Comparison of ENCODE assay signal across 25 mouse cellular contexts in the genomic region with DNA sequence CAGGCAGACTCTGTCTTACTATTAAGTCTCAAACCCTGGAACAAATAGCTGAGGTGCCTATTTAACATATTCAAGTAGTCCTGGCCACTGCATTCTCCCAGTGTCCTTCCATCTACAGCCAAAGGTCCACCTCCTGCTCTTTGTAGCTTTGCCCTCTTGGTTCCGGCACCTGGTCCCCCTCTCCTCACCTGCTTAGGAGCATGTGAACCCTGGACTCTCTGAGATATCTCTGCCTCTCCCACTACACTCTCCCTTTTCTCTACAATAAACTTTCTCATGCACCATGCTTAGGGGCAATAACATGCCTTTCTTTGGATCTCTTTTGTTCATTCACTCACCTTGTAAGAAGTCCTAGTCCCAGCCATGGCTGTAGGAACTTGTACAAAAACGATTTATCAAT. TPM values are rescaled to one million over a fixed set of nuclear protein-coding genes. Genes with fewer than 3 reads are reported as not detected.
"Had no signal": no experiment of that assay in that cellular context is flagged by ENCODE, and none has a peak within 500 bp of the region (broad histone marks: within the 10 kb centered on the region; RNA-seq: fewer than 3 reads in every experiment).

No protein-coding gene starts in this region.

- H3K4me2 ChIP-seq: liver, embryonic 15.5 days; lung, embryonic 15.5 days; midbrain, embryonic 12.5 days; neural tube, embryonic 13.5 days; neural tube, embryonic 15.5 days had no signal

- H3K36me3 ChIP-seq: liver, embryonic 15.5 days; lung, embryonic 15.5 days; midbrain, embryonic 10.5 days; midbrain, embryonic 12.5 days; neural tube, embryonic 13.5 days; neural tube, embryonic 15.5 days had no signal

- H3K27me3 ChIP-seq: liver, embryonic 15.5 days; lung, embryonic 15.5 days; midbrain, embryonic 12.5 days; neural tube, embryonic 13.5 days; neural tube, embryonic 15.5 days had no signal

- ATAC-seq: liver, postnatal 0 days; lung, postnatal 0 days; midbrain, embryonic 16.5 days had no signal

- H3K9me3 ChIP-seq: liver, embryonic 15.5 days; lung, embryonic 15.5 days; midbrain, embryonic 10.5 days; midbrain, embryonic 12.5 days; neural tube, embryonic 13.5 days; neural tube, embryonic 15.5 days had no signal

- H3K9ac ChIP-seq: liver, embryonic 15.5 days; liver, postnatal 0 days; lung, embryonic 15.5 days; midbrain, embryonic 12.5 days; neural tube, embryonic 13.5 days; neural tube, embryonic 15.5 days had no signal

- H3K27ac ChIP-seq: liver, embryonic 15.5 days; lung, embryonic 15.5 days; midbrain, embryonic 10.5 days; midbrain, embryonic 12.5 days; neural tube, embryonic 13.5 days; neural tube, embryonic 15.5 days had no signal

- DNase-seq: liver, postnatal 0 days; lung, adult 2 months; lung, postnatal 4 days; midbrain, embryonic 14.5 days; retina, postnatal 1 day; right cerebral cortex, adult 18-20 months; right cerebral cortex, postnatal 25 days; right cerebral cortex, postnatal 4 days; thymus, adult 18-20 months; thymus, postnatal 14 days; thymus, postnatal 36 days had no signal

- H3K4me1 ChIP-seq: liver, embryonic 15.5 days; lung, embryonic 15.5 days; midbrain, embryonic 10.5 days; midbrain, embryonic 12.5 days; neural tube, embryonic 13.5 days; neural tube, embryonic 15.5 days had no signal

- H3K4me3 ChIP-seq: liver, embryonic 15.5 days; lung, embryonic 15.5 days; midbrain, embryonic 10.5 days; midbrain, embryonic 12.5 days; myocyte; neural tube, embryonic 13.5 days; neural tube, embryonic 15.5 days had no signal

RNA-seq across cellular contexts. Expression of a gene that starts 13.1 kb away (rescaled TPM):
- total RNA-seq: megakaryocyte, adult 5-6 weeks; megakaryocyte-erythroid progenitor cell, adult 5-6 weeks had no signal
- polyA plus RNA-seq: lung, embryonic 15.5 days; midbrain, embryonic 12.5 days; midbrain, embryonic 14.5 days; midbrain, embryonic 16.5 days; myocyte; neural tube, embryonic 11.5 days; neural tube, embryonic 13.5 days; neural tube, embryonic 15.5 days; spleen, adult 2 months; thymus, postnatal 0 days had no signal

RNA-seq across cellular contexts. Expression of a gene that starts 26.7 kb away (rescaled TPM):
- total RNA-seq: megakaryocyte-erythroid progenitor cell, adult 5-6 weeks had no signal
- polyA plus RNA-seq: lung, embryonic 15.5 days; midbrain, embryonic 10.5 days; midbrain, embryonic 12.5 days; midbrain, embryonic 14.5 days; midbrain, embryonic 16.5 days; myocyte; neural tube, embryonic 11.5 days; neural tube, embryonic 13.5 days; thymus, postnatal 0 days had no signal

RNA-seq across cellular contexts. Expression of a gene that starts 59.5 kb away (rescaled TPM):
- total RNA-seq: megakaryocyte, adult 5-6 weeks; megakaryocyte-erythroid progenitor cell, adult 5-6 weeks had no signal
- polyA plus RNA-seq: lung, embryonic 15.5 days; lung, postnatal 0 days; midbrain, embryonic 10.5 days; midbrain, embryonic 12.5 days; midbrain, embryonic 16.5 days; myocyte; neural tube, embryonic 11.5 days; neural tube, embryonic 13.5 days; neural tube, embryonic 15.5 days; spleen, adult 2 months; thymus, postnatal 0 days had no signal
